Mouse (Mus musculus) CH12.LX (cell line): ENCODE measurements around the gene Ccdc162.

Source experiments
- E2F4 ChIP-seq: IDR thresholded peaks from 2 replicates; pipeline ENCODE4 v1.6.1; 2011; ENCODE audit warnings: low read depth, low read length, improper control_type of control experiment; ENCODE audit not compliant: insufficient replicate concordance
- ELF1 ChIP-seq: IDR thresholded peaks from 2 replicates; pipeline ENCODE4 v1.6.1; 2014; ENCODE audit warnings: low read depth, mild to moderate bottlenecking, inconsistent platforms, low read length, improper control_type of control experiment

DNA sequence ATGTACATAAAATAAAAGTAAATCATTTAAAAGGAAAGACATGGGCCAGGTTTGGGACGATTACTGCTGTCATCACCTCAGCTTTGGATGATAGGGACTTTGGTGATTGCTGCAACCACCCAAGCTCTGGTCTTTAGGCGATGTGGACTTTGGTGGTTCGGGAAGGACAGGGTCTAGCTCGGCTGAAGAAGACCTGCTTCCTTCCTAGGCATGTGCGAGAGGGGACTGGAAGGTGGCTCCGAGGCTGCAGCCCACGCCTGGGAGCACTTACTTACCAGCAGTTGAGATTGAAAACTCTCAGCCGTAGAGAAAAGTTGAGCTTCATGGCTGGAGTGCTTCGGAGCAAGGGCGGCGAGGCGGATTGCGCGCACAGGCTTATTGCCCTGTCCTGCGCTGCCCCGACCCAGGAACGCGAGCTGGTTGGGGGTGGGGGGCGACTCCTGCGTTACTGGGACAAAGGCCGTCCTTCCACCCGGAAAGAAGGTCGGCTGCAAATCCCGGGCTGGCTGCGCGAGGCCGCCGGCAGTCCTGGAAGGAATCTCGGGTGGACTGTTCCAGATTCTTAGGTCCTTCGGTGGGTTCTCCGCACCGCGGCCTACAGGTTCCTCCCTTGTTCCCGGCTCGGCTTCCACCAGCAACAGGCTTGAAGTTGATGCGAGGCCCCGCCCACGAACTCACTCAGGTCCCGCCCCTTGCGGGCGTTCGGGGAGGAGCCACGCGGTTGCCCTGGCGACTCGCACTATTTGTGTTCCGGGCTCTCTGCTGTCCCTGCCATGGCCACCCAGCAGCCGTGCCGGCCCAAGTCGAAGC, 226.5 kb downstream of the Ccdc162 start, which contains the start of the genes Smpd2 and Ppil6:
- TF ChIP-seq ELF1 (peak; percentile 48; the same call in 1 of the 2 replicates), E2F4 (no peak)
